Mouse (Mus musculus): ENCODE data around the gene Lrrc45.

DNA sequence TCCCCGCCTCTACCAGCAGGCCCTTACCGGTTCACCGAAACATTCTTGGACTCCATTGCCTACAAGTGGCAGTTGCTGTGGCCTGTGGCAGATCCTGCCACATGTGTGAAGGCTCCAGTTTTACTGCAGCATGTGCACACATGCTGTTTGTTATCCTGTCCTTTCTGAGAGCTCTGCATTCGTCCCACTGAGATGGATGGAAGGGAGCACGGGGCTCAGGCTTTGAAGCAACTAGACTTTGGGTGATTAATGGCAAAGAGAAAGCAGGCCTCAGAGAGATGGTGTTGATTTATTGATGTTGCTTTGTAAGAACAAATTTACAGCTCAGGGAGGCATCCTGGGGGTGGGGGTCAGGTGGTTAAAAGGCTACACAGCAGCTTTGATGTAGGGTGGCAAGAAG, 3.1 kb upstream of the Lrrc45 start:
- TF ChIP-seq CTCF (IDR thresholded peaks at IDR 0.05; ENCODE audit: low read depth) (no peak), EP300 (IDR thresholded peaks at IDR 0.05; ENCODE audit: low read depth) (no peak)
